Mouse (Mus musculus) mouse trophoblast stem cell (cell line): ENCODE results near the gene Gm28035.

Source experiments
- in situ Hi-C, 2 experiments: fragments of 300-500 bp; cut with MseI, MboI; formaldehyde crosslinking; loops; 2 replicates in 1 of 2; 3 replicates in 1 of 2; pipeline ENCODE4 v1.15.1; 2025

Gm28035 gene

GRCm38 (mm10) chr2:30240267-30240666 is at the start of gene Gm28035:
Gene Gm28035 (plus strand): TSS chr2:30240567.
- in situ Hi-C loops, result no loop called here

GRCm38 (mm10) chr2:30191790-30192580 is 48.4 kb upstream of the Gm28035 start:
- in situ Hi-C loops, result no loop called here

GRCm38 (mm10) chr2:30194656-30195055 is 45.7 kb upstream of the Gm28035 start:
- in situ Hi-C loops, result no loop called here

DNA sequence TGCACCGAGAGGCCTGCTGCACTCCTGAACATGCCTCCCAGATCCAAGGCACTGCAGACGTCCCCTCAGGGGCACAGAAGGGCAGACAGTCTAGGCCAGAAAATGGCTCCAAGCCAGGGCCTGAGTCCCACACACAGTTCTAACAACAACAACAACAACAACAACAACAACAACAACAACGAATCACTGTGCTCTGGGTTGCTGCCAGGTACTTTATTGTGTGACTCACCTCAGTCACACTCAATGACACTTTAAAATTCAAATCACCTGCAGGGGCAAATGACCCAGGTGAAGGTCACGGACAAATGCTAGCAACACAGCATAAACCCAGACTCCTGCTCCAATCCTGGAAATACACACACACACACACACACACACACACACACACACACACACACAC is 42.3 kb upstream of the Gm28035 start:
- in situ Hi-C loops, result no loop called here

- in situ Hi-C loops, result no loop called here
These were observed 40.4 kb upstream of the Gm28035 start for GRCm38 (mm10) chr2:30199984-30200383.

DNA sequence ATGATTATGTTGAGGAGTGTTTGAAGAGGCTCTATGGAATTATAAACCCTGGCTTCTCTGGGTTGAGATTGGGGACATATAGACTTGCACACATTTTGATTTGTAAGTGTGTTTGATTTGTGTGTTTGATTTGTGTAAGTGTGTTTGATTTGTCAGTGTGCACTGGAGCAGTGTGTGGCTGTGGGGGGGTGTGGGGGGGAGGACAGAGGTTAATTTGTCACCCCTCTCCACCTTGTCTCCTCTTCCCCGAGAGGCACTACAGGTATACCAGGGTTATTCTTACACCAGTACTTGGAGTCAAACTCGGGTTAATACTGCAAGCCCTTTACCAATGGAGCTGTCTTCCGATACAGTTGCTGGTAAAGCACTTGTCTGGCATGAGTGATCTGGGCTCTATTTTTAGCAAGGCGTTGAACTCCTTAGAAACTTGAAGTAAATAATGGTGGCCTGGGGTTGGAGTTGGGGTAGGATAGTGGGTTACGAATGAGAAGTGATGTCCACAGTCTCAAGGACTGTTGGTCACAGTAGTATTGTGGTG is 39.9 kb upstream of the Gm28035 start:
- in situ Hi-C loops, result no loop called here

- in situ Hi-C loops, result no loop called here
These were observed 36.9 kb upstream of the Gm28035 start for GRCm38 (mm10) chr2:30203439-30203838.

DNA sequence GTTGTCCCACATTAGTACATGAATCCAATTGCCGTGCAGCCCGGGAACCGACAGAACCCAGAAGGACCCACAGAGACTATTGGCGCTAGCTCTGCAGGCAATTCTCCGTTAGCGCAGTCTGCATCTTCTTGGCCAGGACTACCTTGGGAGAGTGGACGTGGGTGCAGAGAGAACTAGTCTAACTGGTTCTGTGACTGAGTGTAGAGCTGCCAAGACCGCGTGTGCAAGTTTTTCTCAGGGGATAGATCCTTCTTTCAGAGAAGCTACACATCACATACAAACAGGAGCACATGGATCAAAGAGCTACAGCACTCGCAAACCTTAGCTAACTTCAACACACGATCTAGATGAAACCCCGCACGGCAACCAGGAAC is 35.1 kb upstream of the Gm28035 start:
- in situ Hi-C loops, result no loop called here

DNA sequence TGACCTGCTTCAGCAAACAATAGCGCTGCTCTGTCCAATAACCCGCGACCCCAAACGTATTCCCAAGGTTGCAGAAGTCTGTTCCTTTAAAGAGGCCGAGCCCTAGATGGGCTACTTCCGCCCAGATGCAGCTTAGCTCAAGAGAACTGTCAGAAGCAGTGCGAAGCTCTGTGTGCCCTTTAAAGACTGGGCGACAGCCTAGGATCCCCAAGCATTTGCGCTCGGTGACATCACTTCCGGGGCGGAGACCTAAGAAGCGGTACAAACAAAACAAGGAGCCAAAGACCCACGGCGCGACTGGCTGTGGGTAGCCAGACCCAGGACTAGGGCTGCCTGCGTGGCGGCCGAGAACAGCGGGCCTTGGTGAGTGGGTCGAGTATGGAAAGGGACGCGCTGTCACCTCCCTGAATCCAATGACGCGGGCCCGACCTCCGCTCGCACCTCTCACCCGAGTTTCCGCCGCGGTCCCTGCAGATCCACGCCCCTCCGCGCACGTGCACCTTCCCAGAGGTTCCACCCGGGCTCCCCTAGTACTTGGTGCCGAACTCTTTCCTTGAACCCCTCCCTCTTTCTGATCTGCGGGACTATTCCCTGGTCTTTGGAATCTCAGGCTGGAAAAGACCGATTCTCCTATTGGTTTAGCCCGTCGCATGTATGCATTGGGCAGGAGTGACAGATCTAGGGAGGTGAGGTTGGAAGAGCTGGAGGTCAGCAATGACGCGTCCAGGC is 34.6 kb upstream of the Gm28035 start, which contains the start of gene Kyat1:
Gene Kyat1, minus strand, starts transcription at position 219 of the 729 bp plus-strand sequence.
- in situ Hi-C loops, result no loop called here

- in situ Hi-C loops, result no loop called here
These were observed 33.0 kb upstream of the Gm28035 start for GRCm38 (mm10) chr2:30207401-30207800.

DNA sequence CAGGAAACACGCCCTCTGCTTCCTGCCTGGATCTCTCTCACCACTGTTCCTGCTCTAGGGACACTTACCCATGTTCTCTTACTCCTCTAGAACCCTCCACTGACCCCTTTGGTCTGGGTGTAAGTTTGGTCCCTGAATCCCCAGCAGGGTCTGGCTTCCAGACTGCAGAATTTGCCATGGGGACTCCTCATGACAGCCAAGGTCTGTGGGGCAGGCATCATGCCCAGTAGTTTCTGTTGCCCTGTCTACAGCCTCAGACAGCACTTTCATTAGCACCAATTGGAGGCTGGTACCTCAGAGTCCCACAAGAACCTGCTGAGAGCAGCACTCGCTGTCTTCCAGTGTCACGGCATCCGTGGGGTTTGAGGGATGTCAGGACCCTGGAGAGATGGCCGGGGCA is 32.5 kb upstream of the Gm28035 start:
- in situ Hi-C loops, result no loop called here

- in situ Hi-C loops, result no loop called here
These were observed 28.8 kb upstream of the Gm28035 start for GRCm38 (mm10) chr2:30211408-30212168.

DNA sequence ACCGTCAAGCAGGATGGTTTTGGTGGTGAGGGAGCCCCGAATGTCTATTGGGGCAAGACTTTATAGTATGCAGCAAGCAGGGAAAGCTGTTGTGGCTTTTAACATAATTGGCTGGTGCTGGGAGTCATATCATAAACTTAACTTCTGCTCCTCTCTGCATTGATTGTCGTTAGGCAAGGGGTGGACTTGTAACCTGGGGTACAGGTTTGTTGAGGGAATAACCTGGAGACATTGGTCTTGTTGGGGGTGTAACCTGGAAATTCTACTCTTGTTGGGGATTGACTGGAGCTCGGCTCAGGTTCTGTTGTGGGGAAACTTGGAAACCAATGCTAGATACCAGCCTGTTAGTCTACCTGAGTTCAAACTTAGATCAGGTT is 28.2 kb upstream of the Gm28035 start:
- in situ Hi-C loops, result no loop called here

GRCm38 (mm10) chr2:30212951-30213350 is 27.4 kb upstream of the Gm28035 start:
- in situ Hi-C loops, result no loop called here

DNA sequence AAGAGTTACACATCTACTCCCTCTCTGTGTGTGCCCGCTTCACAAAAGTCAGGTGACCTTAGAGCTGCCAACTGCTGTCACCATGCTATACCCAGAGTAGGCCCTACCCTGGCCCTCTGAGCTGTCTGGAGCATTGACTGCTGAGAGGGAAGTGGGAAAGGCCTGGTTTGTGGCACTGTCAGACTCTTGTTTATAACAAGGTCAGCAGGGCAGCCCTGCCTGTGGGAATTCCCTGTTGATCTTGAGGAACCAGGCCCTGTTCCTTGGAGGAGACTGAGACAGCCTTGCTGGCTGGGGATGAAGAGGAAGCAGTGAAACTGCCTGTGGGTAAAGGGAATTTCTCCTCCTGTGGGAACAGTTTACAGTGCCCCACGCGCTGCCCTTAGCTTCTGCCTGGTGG is 25.6 kb upstream of the Gm28035 start:
- in situ Hi-C loops, result no loop called here

- in situ Hi-C loops, result no loop called here
These were observed 24.9 kb upstream of the Gm28035 start for GRCm38 (mm10) chr2:30215493-30215892.

- in situ Hi-C loops, result no loop called here
These were observed 24.1 kb upstream of the Gm28035 start for GRCm38 (mm10) chr2:30216293-30216692.

DNA sequence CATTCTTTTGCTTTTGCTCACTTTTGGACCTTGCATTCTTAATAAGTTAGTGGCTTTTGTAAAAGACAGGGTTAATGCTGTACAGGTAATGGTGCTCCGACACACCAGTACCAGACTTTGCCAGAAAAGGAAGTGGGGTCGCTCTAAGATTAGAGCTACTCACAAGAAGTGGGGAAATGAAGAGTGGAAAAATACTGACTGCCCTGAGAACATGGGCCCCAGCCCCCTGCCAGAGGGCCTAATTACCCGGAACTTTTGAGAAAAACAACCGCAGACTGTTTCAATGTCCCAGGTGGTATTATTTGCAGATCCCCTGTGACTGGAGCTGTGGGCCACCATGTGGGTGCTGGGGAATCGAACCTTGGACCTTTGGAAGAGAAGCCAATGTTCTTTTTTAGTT is 4.8 kb upstream of the Gm28035 start:
- in situ Hi-C loops, result no loop called here

DNA sequence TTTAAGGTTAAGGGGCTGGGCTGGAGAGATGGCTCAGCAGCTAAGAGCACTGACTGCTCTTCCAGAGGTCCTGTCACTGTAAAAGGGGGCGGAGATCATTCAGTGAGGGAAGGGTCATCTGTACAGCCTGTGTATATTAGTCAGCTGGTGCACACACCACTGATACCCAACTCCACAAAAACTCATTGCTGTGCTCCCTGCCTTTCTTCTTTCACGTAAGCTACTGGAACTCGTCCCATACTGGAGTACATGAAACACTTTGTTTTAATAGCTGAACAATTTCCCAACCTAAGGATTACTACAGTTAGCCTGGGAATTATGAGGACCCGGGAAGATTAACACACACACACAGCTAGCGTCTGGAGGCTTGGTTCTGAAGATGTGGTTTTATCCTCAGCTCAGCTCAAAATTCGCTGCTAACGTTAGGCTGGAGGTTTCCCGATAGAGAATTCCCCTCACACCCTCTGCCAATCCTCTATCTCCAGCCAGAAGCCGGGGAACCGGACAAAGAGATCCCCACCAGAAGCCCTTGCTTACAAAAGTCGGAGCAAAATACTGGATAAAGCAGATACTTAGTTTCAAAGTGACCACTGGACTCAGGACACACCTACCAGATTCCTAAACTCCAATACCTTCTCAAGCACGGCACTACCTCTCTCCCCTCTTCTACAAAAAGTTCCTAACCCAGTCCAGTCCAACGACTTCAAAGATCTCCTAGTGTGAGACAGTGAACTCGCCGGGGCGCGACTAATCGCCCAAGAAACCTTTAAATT is 3.8 kb upstream of the Gm28035 start:
- in situ Hi-C loops, result no loop called here

DNA sequence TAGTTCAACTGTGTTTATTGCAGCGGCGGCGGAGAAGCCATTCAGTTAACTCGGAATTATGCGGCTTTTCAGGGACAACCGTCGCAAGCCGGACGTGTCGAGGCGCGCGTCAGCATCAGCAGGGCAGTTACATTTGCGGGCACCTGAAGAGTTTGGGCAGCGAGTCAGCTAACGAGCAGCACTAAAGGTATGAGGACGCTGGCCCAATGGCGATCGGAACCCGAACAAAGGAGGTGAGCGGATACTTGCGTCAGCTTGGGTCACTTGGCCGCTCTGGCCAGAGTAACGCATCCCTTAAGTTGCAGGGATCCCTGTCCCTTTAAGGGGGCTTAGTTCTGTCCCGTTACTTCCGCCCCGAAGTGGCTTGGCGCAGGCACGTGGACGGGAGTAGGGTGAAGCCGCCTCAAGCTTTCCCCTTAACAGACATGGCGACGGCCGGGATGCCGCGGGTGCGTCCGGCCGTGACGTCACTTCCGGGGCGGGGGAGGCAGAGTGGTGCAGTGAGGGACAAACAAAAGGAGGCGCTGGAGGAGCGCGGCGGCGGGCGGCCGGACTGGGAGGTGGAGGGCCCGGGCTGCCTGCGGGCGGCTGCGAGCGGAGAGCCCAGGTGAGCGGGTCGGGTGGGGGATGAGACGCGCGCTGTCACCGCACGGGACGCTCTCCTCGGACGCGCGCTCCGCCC is 3.0 kb upstream of the Gm28035 start, which contains the start of gene Lrrc8a:
Gene Lrrc8a, plus strand, starts transcription at position 517 of the 682 bp plus-strand sequence.
- in situ Hi-C loops, result no loop called here

DNA sequence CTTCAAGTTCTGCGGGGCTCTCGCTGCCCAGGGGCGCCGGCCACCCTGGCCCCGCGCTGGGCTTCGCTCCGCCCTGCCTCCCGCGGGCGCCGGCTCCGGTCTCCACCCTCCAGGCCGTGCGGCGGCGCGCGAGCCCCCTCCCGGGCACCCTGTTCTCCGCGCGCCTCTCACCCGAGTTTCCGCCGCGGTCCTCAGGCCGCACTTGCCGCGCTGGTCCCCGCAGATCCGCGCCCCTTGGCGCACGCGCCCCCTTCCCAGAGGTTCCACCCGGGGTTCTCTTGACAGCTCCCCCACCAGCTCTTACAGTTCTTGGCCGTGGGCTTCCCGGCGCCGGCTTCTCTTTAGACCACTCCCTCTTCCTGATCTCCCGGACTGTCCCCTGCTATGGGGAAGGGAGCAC is 2.5 kb upstream of the Gm28035 start:
- in situ Hi-C loops, result no loop called here
